Mouse (Mus musculus) thymus, postnatal 10 days (tissue): ENCODE data around the gene Mxra8.

ENCODE experiments used
- DNase-seq, 2 experiments: peaks; one replicate each; pipeline ENCODE4 v3.0.0; 2021; ENCODE audit warnings: low spot score in 2 of 2

Mxra8 gene

GRCm38 (mm10) chr4:155861787-155862186 is 22.3 kb downstream of the Mxra8 start:
- no peak for DNase-seq

GRCm38 (mm10) chr4:155863001-155863400 is 23.5 kb downstream of the Mxra8 start, which contains the start of gene Tas1r3:
Tas1r3 (minus strand) TSS chr4:155863362.
- DNase-seq = no peak

- DNase-seq = peak in 1 of 2 experiments; percentile 16
Measured at GRCm38 (mm10) chr4:155868614-155869298, 29.3 kb downstream of the Mxra8 start.

- DNase-seq = peak; percentile 94 to 96
Measured at GRCm38 (mm10) chr4:155869317-155870033, 30.0 kb downstream of the Mxra8 start, which contains the start of the genes Cptp and Ints11. Cptp (minus strand) TSS chr4:155869440. Ints11 (plus strand) TSS chr4:155869546.

GRCm38 (mm10) chr4:155871404-155871803 is 31.9 kb downstream of the Mxra8 start:
- DNase-seq = no peak

GRCm38 (mm10) chr4:155883587-155883986 is 44.1 kb downstream of the Mxra8 start:
- DNase-seq = no peak

- DNase-seq = no peak
Measured at GRCm38 (mm10) chr4:155886330-155886729, 46.9 kb downstream of the Mxra8 start.

- DNase-seq = no peak
Measured at GRCm38 (mm10) chr4:155887674-155888073, 48.2 kb downstream of the Mxra8 start.

GRCm38 (mm10) chr4:155888181-155888580 is 48.7 kb downstream of the Mxra8 start:
- no peak for DNase-seq

- DNase-seq = no peak
Measured at GRCm38 (mm10) chr4:155889316-155889715, 49.8 kb downstream of the Mxra8 start.

- DNase-seq = peak; percentile 34 to 50
Measured at GRCm38 (mm10) chr4:155891011-155891471, 51.6 kb downstream of the Mxra8 start.

- peak; percentile 94 to 99 for DNase-seq
Measured at GRCm38 (mm10) chr4:155891551-155892001, 52.1 kb downstream of the Mxra8 start, which contains the start of the genes Pusl1 and Acap3. Pusl1 (minus strand) TSS chr4:155891781. Acap3 (plus strand) TSS chr4:155891822.

GRCm38 (mm10) chr4:155892017-155892416 is 52.5 kb downstream of the Mxra8 start:
- DNase-seq = peak; percentile 78 to 84

- peak in 1 of 2 experiments; percentile 45 for DNase-seq
Measured at GRCm38 (mm10) chr4:155892438-155893211, 53.1 kb downstream of the Mxra8 start.

GRCm38 (mm10) chr4:155893212-155893690 is 53.8 kb downstream of the Mxra8 start:
- no peak for DNase-seq
